Mouse (Mus musculus) heart, postnatal 0 days (tissue): ENCODE data around the gene Necap1. TPM values are rescaled to one million over a fixed set of nuclear protein-coding genes. Genes with fewer than 3 reads are reported as not detected.
A peak's percentile ranks its signal among the peaks of the same experiment; 100 is the strongest.

Experiments used
- ATAC-seq: fragments of 200-750 bp; cut with Nextera tagmentation; 2 replicates; pipeline ENCODE4 v1.8.0; 2017; ENCODE audit warnings: low read depth, moderate number of reproducible peaks, moderate library complexity; ENCODE audit not compliant: insufficient read depth
- DNase-seq: peaks from one replicate; pipeline ENCODE4 v3.0.0-alpha.2; 2016; ENCODE audit warnings: low spot score
- H3K27ac ChIP-seq: fragments of 300-500 bp; sonication (generic); 2 replicates; pipeline ENCODE4 v1.5.1; 2014; ENCODE audit warnings: low read depth, mild to moderate bottlenecking
- H3K27me3 ChIP-seq: fragments of 300-500 bp; sonication (generic); 2 replicates; pipeline ENCODE4 v1.6.1; 2014; ENCODE audit warnings: low read length, mixed read lengths; ENCODE audit not compliant: control insufficient read depth, insufficient read depth
- H3K36me3 ChIP-seq: fragments of 300-500 bp; sonication (generic); replicated peaks from 2 replicates; pipeline ENCODE4 v1.6.1; 2014; ENCODE audit warnings: low read length, mixed read lengths; ENCODE audit not compliant: control insufficient read depth, insufficient read depth
- H3K4me1 ChIP-seq: fragments of 300-500 bp; sonication (generic); 2 replicates; pipeline ENCODE4 v1.6.1; 2014; ENCODE audit warnings: antibody characterized with exemption; ENCODE audit not compliant: control insufficient read depth, insufficient read depth
- H3K4me2 ChIP-seq: fragments of 300-500 bp; sonication (generic); 2 replicates; pipeline ENCODE4 v1.6.1; 2014; ENCODE audit warnings: low read depth, mild to moderate bottlenecking, low read length, moderate library complexity
- H3K4me3 ChIP-seq: fragments of 300-500 bp; sonication (generic); 2 replicates; pipeline ENCODE4 v1.5.1; 2014; ENCODE audit warnings: low read depth, low read length
- H3K9ac ChIP-seq: fragments of 300-500 bp; sonication (generic); replicated peaks from 2 replicates; pipeline ENCODE4 v1.6.1; 2014; ENCODE audit warnings: low read depth, low read length, mixed read lengths
- H3K9me3 ChIP-seq: fragments of 300-500 bp; sonication (generic); replicated peaks from 2 replicates; pipeline ENCODE4 v1.6.1; 2016; ENCODE audit warnings: low read length; ENCODE audit not compliant: control insufficient read depth
- CTCF ChIP-seq: IDR thresholded peaks from 2 replicates; pipeline ENCODE4 v1.5.1; 2016; ENCODE audit warnings: antibody characterized with exemption, control low read depth, low read depth
- EP300 ChIP-seq: IDR thresholded peaks from 2 replicates; pipeline ENCODE4 v1.6.1; 2016; ENCODE audit warnings: antibody characterized with exemption, low read depth
- WGBS: fragments of 180-500 bp; shearing (Covaris S2); extraction: QIAGEN DNeasy Blood & Tissue Kit; methylation state at CpG from one replicate; pipeline ENCODE4 v1.1.7; 2014; 5-methylcytosine and 5-hydroxymethylcytosine counted together
- polyA plus RNA-seq: library from polyadenylated mRNA; unstranded; fragments of >200 nt; fragmentation: Nextera tagmentation; extraction: Ambion mirVana; gene quantifications from 2 replicates; pipeline ENCODE4 v1.2.1, GENCODE M21; 2015
- total RNA-seq: library from RNA; depleted of rRNA; stranded (reverse); fragments of >200 nt; gene quantifications from 2 replicates; pipeline ENCODE4 v1.2.3, GENCODE M21; 2014; ENCODE audit warnings: low replicate concordance; rRNA removed

The Necap1 gene
- total RNA-seq (37.7 and 40.3 TPM in 2 replicates), polyA plus RNA-seq (35.9 and 37.0 TPM in 2 replicates)

- H3K4me3 ChIP-seq: peak within 1 kb of the TSS; percentile 98
- no peak for TF ChIP-seq EP300
- TF ChIP-seq CTCF: peak; percentile 80
- peak within 1 kb of the TSS; percentile 92 for H3K27ac ChIP-seq
- WGBS: 7% methylated on average over 43 of the region's 43 CpGs
- ATAC-seq (peak; percentile 97), DNase-seq (peak; percentile 94)
- H3K27me3 ChIP-seq: no peaks in the 10 kb centered on the region
- no peaks in the 10 kb centered on the region for H3K9me3 ChIP-seq
- H3K4me1 ChIP-seq: peaks cover 12% of the 10 kb centered on the region
- H3K9ac ChIP-seq: peak within 1 kb of the TSS; percentile 92
- H3K4me2 ChIP-seq: peak within 1 kb of the TSS; percentile 79
- peaks cover 17% of the 10 kb centered on the region for H3K36me3 ChIP-seq
These were observed at the start of gene Necap1 for GRCm38 (mm10) chr6:122873871-122874719. Necap1 (plus strand) TSS chr6:122874474.

DNA sequence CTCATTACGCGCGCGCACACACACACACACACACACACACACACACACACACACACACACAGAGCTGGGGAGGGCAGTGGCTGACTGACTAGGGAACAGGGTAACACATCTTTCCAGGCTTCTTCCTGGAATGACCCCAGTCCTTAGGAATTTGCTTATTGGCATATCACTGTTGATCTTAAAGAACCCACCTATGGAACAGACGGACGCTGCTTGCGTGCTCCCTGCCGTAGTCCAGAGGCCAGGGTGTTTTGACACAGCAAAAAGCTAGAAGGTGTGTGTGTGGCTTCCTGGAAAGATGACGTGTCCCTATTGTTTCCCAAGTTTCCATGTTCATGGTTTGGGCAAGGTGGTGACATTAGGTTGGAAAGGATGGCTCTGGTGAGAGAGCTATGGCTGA is 49.1 kb upstream of the Necap1 start:
- ATAC-seq (no peak), DNase-seq (no peak)
- no peaks in the 10 kb centered on the region for H3K27me3 ChIP-seq
- peak overlapping the region; percentile 83 for H3K27ac ChIP-seq
- no peak overlapping the region for H3K4me3 ChIP-seq
- peak overlapping the region; percentile 72; the same call in 1 of the 2 replicates for H3K4me2 ChIP-seq
- H3K4me1 ChIP-seq: peaks cover 49% of the 10 kb centered on the region
- peaks cover 21% of the 10 kb centered on the region for H3K36me3 ChIP-seq
- no peaks in the 10 kb centered on the region for H3K9me3 ChIP-seq
- no peak for TF ChIP-seq EP300
- no peak for TF ChIP-seq CTCF
- H3K9ac ChIP-seq: no peak overlapping the region
- 75% methylated on average over 8 of the region's 9 CpGs for WGBS

DNA sequence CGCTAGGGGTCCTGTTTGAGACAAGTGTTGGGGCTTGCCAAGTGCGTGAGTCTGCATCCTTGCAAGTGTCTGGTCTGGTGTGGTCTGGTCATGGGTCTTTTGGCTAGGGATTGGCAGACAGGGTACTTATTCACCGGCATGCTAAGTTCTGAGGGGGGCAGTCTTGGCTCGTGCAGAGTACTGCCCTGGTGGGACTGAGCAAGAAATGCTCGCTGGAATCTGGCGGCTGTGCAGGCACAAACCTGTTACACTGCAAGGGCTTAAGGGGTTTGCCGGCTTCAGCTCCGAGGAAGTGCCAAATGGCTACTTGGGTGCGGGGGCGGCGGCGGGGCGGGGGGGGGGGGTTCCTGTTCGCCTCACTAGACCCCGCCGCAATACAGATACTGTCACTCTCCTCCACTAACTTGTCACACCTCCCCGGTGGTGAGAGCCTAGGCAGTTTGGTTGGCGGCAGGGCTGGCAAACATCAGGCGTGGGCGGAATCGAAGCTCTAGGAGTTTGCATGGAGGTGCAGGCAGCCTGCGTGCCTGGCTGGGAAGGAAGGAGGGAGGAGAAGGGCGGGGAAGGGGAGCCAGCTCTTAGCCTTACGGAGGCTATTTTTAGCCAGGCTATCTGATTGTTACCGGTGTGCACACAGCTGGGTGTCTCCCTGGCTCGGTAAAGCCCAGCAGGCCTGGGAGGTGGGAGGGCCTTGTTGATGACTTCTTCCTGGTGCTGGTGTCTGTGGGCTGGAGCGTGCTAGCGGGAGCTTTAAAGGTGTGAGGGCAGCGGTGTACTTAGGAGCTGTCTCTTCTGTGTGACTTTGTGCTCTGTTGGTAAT is 48.1 kb upstream of the Necap1 start:
- Histone ChIP-seq H3K4me1 (peaks cover 42% of the 10 kb centered on the region), H3K4me3 (peak overlapping the region; percentile 44), H3K27me3 (no peaks in the 10 kb centered on the region), H3K4me2 (peak overlapping the region; percentile 72), H3K9me3 (no peaks in the 10 kb centered on the region), H3K36me3 (peaks cover 30% of the 10 kb centered on the region), H3K9ac (peak overlapping the region; percentile 47), H3K27ac (peak overlapping the region; percentile 83)
- no peak for TF ChIP-seq EP300
- TF ChIP-seq CTCF: no peak
- DNase-seq (peak; percentile 91), ATAC-seq (peak; percentile 92)
- WGBS: 2% methylated on average over 28 of the region's 29 CpGs

GRCm38 (mm10) chr6:122828086-122828485 is 46.2 kb upstream of the Necap1 start:
- no peak overlapping the region for H3K27ac ChIP-seq
- peaks cover 36% of the 10 kb centered on the region for H3K4me1 ChIP-seq
- no peaks in the 10 kb centered on the region for H3K9me3 ChIP-seq
- H3K36me3 ChIP-seq: peaks cover 49% of the 10 kb centered on the region
- no peak for DNase-seq
- no peak overlapping the region for H3K4me3 ChIP-seq
- H3K27me3 ChIP-seq: no peaks in the 10 kb centered on the region
- H3K4me2 ChIP-seq: no peak overlapping the region
- H3K9ac ChIP-seq: no peak overlapping the region
- 49% methylated on average over 13 of the region's 13 CpGs for WGBS
- TF ChIP-seq EP300 (no peak), CTCF (peak; percentile 24; the same call in 1 of the 2 replicates)
- no peak for ATAC-seq

DNA sequence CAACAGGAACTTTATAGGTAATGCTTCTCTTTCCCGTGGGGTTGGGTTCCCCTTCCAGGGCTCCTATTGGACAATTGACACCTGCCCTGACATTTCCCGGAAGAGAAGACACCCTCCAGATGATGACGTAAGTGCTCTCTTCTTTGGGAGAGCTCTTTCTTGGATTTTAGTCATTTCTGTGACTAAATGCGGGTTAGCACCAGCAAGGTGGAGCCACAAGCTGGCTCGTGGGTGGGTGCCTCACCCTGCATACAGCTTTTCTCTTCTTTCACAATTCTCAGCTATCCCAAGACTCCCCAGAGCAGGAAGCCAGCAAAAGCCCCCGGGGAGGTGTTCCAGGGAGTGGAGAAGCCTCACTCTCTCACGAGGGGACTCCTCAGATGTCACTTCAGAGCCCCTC is 41.4 kb upstream of the Necap1 start:
- Histone ChIP-seq H3K36me3 (peaks cover 94% of the 10 kb centered on the region), H3K4me3 (no peak overlapping the region), H3K4me2 (no peak overlapping the region), H3K27ac (no peak overlapping the region), H3K9me3 (no peaks in the 10 kb centered on the region; the same call in 1 of the 2 replicates), H3K4me1 (no peaks in the 10 kb centered on the region), H3K9ac (no peak overlapping the region), H3K27me3 (no peaks in the 10 kb centered on the region)
- DNase-seq: no peak
- ATAC-seq: no peak
- TF ChIP-seq CTCF: no peak
- no peak for TF ChIP-seq EP300
- WGBS: 82% methylated on average over 7 of the region's 7 CpGs
